Mouse (Mus musculus): ENCODE results near the gene Tbrg1. TPM values are rescaled to one million over a fixed set of nuclear protein-coding genes. Genes with fewer than 3 reads are reported as not detected.

Tbrg1 gene
- polyA plus RNA-seq, 1 experiment from 2014 or later = 162 TPM

- Histone ChIP-seq H3K9ac (ENCODE audit: low read length) (no peak overlapping the region), H3K4me3 (replicated peaks; ENCODE audit: low read length) (no peak overlapping the region)
- 79% methylated on average over 4 of the region's 4 CpGs for WGBS
These were observed 47.6 kb downstream of the Tbrg1 start for GRCm38 (mm10) chr9:37609558-37609957.

GRCm38 (mm10) chr9:37605089-37605488, 52.0 kb downstream of the Tbrg1 start:
- Histone ChIP-seq H3K27ac (ENCODE audit: low read length) (no peak overlapping the region), H3K4me3 (replicated peaks; ENCODE audit: low read length) (no peak overlapping the region), H3K9me3 (replicated peaks; ENCODE audit: control insufficient read depth, low read length) (no peaks in the 10 kb centered on the region), H3K4me2 (ENCODE audit: low read depth, low read length) (no peak overlapping the region), H3K36me3 (ENCODE audit: control insufficient read depth, insufficient read depth, low read length) (no peaks in the 10 kb centered on the region), H3K4me1 (ENCODE audit: control insufficient read depth, insufficient read depth, low read length) (no peaks in the 10 kb centered on the region), H3K9ac (ENCODE audit: low read length) (no peak overlapping the region), H3K27me3 (ENCODE audit: control insufficient read depth, insufficient read depth, low read length) (no peaks in the 10 kb centered on the region)
- ATAC-seq (ENCODE audit: insufficient read depth, low FRiP score) = no peak
- 85% methylated on average over 3 of the region's 3 CpGs for WGBS

More at GRCm38 (mm10) chr9:37609558-37609957, 47.6 kb downstream of the Tbrg1 start:
- ATAC-seq (ENCODE audit: insufficient read depth, low FRiP score) = no peak
- peaks cover 9% of the 10 kb centered on the region for H3K4me1 ChIP-seq (ENCODE audit: control insufficient read depth, insufficient read depth, low read length)
- H3K27me3 ChIP-seq (ENCODE audit: control insufficient read depth, insufficient read depth, low read length) = no peaks in the 10 kb centered on the region
- no peak overlapping the region for H3K27ac ChIP-seq (ENCODE audit: low read length)
- no peak overlapping the region for H3K4me2 ChIP-seq (ENCODE audit: low read depth, low read length)
- no peaks in the 10 kb centered on the region for H3K9me3 ChIP-seq (replicated peaks; ENCODE audit: control insufficient read depth, low read length)
- H3K36me3 ChIP-seq (ENCODE audit: control insufficient read depth, insufficient read depth, low read length) = no peaks in the 10 kb centered on the region

- H3K4me2 ChIP-seq (ENCODE audit: low read depth, low read length) = no peak overlapping the region
- H3K27ac ChIP-seq (ENCODE audit: low read length) = no peak overlapping the region
- H3K36me3 ChIP-seq (ENCODE audit: control insufficient read depth, insufficient read depth, low read length) = no peaks in the 10 kb centered on the region
- H3K27me3 ChIP-seq (ENCODE audit: control insufficient read depth, insufficient read depth, low read length) = no peaks in the 10 kb centered on the region
- no peaks in the 10 kb centered on the region for H3K4me1 ChIP-seq (ENCODE audit: control insufficient read depth, insufficient read depth, low read length)
- no peaks in the 10 kb centered on the region for H3K9me3 ChIP-seq (replicated peaks; ENCODE audit: control insufficient read depth, low read length)
- ATAC-seq (ENCODE audit: insufficient read depth, low FRiP score) = no peak
- H3K4me3 ChIP-seq (replicated peaks; ENCODE audit: low read length) = no peak overlapping the region
- WGBS = 88% methylated on average over 2 of the region's 2 CpGs
- H3K9ac ChIP-seq (ENCODE audit: low read length) = no peak overlapping the region
These were observed 56.4 kb downstream of the Tbrg1 start for GRCm38 (mm10) chr9:37600538-37601205.

Other genes starting within 250 kb of the Tbrg1 start
- not detected in 2 replicates for gene Robo3, start 224.1 kb downstream of the Tbrg1 start, polyA plus RNA-seq (2015; fragmentation: Nextera tagmentation; extraction: Ambion mirVana)
- 15.3 and 16.1 TPM in 2 replicates for gene Msantd2, start 168.0 kb downstream of the Tbrg1 start, polyA plus RNA-seq (2015; fragmentation: Nextera tagmentation; extraction: Ambion mirVana)
- 58.2 and 58.6 TPM in 2 replicates for gene Esam, start 129.2 kb downstream of the Tbrg1 start, polyA plus RNA-seq (2015; fragmentation: Nextera tagmentation; extraction: Ambion mirVana)
- gene Vsig2, start 118.1 kb downstream of the Tbrg1 start, polyA plus RNA-seq (2015; fragmentation: Nextera tagmentation; extraction: Ambion mirVana) = 96.0 and 120 TPM in 2 replicates
- gene Nrgn, start 104.4 kb downstream of the Tbrg1 start, polyA plus RNA-seq (2015; fragmentation: Nextera tagmentation; extraction: Ambion mirVana) = 4.4 and 4.5 TPM in 2 replicates
- gene Siae, start 101.6 kb downstream of the Tbrg1 start, polyA plus RNA-seq (2015; fragmentation: Nextera tagmentation; extraction: Ambion mirVana) = 11.9 and 13.3 TPM in 2 replicates
- 4.7 and 5.7 TPM in 2 replicates for gene Spa17, start 43.6 kb downstream of the Tbrg1 start, polyA plus RNA-seq (2015; fragmentation: Nextera tagmentation; extraction: Ambion mirVana)
- gene Panx3, start 11.9 kb upstream of the Tbrg1 start, polyA plus RNA-seq (2015; fragmentation: Nextera tagmentation; extraction: Ambion mirVana) = not detected in 2 replicates
- gene Olfr160, start 58.9 kb upstream of the Tbrg1 start, polyA plus RNA-seq (2015; fragmentation: Nextera tagmentation; extraction: Ambion mirVana) = not detected in 2 replicates
- not detected in 2 replicates for gene Olfr874, start 87.8 kb upstream of the Tbrg1 start, polyA plus RNA-seq (2015; fragmentation: Nextera tagmentation; extraction: Ambion mirVana)
- gene Olfr875, start 114.5 kb upstream of the Tbrg1 start, polyA plus RNA-seq (2015; fragmentation: Nextera tagmentation; extraction: Ambion mirVana) = not detected in 2 replicates
- not detected in 2 replicates for gene Olfr876, start 145.7 kb upstream of the Tbrg1 start, polyA plus RNA-seq (2015; fragmentation: Nextera tagmentation; extraction: Ambion mirVana)
- gene Olfr877, start 197.0 kb upstream of the Tbrg1 start, polyA plus RNA-seq (2015; fragmentation: Nextera tagmentation; extraction: Ambion mirVana) = not detected in 2 replicates
- gene Olfr145, start 239.4 kb upstream of the Tbrg1 start, polyA plus RNA-seq (2015; fragmentation: Nextera tagmentation; extraction: Ambion mirVana) = not detected in 2 replicates